Mouse (Mus musculus): ENCODE data around the gene Gm43302.
"Not testable (repeated sequence)": the region's sequence is repeated elsewhere in the genome, so short reads cannot be mapped to it uniquely, and the experiment has no call there.

Gm43302 gene

GRCm38 (mm10) chr5:105293226-105294165 lies at the start of gene Gm43302, which contains the start of gene Gbp6:
TSS of gene Gm43302 (minus strand) at chr5:105293695.
TSS of gene Gbp6 (minus strand) at chr5:105293698.
- DNase-seq: peak; percentile 98

- no peak for DNase-seq
These were observed 47.8 kb upstream of the Gm43302 start for GRCm38 (mm10) chr5:105341281-105341680.

DNA sequence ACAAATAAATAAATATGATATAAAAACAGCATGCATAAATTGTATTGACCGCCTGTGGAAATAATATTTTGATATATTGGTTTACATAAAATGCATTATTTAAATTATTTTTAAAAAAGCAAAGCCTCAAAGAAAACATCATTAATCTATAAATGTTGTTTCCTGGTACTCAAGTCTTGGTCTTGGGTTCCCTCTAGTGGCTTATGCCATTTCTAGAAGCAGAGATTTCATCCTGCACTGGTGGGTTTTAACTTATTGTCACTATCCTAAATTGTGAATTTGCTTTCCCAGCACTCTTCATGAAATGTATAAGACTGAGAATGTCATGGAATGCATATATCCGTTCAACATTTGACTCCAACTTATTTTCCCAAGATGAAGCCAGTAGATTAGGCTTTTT lies 29.0 kb upstream of the Gm43302 start:
- no peak for DNase-seq

- DNase-seq: no peak
These were observed 17.4 kb upstream of the Gm43302 start for GRCm38 (mm10) chr5:105310941-105311340.

DNA sequence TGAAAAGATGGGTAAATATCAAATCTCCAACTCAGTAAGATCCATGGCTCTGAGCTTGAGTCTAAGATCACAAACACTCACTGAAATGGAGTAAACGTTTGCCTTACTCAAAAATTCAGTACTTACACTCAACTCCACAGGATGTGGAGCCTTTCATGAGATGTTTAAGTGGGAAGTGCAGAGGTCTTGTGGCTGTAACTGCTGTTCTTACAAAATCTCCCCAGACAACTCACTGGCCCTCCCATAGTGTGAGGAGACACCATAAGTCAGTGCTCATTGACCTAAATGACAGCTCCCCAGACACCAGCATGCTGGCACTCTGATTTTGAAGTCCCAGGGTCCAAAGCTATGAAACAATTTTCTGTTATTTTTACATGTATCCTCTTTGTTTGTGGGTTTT lies 15.7 kb upstream of the Gm43302 start:
- DNase-seq: not testable (repeated sequence)

DNA sequence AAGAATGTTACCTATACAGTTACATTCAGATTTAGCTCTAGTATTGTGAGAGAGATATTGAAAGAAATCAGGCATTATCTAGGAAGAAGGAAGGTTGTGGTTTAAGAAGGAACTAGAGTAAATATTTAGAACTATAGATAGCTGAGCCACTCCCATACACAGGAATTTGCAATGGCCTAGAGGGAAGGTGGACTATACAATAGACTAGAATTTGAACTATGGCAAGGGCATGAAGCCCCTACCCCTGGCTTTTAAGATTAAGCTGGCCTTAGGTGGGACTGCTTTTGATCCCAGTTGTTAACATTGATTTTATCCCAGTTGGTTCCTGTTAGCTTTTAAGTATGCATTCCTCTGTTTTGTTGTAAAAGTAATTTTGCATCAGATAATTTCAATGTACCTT lies 13.5 kb upstream of the Gm43302 start:
- not testable (repeated sequence) for DNase-seq

GRCm38 (mm10) chr5:105306159-105306581 lies 12.7 kb upstream of the Gm43302 start:
- DNase-seq: no peak

- DNase-seq: peak; percentile 80
These were observed 12.2 kb upstream of the Gm43302 start for GRCm38 (mm10) chr5:105305671-105306070.

GRCm38 (mm10) chr5:105301963-105302362 lies 8.5 kb upstream of the Gm43302 start:
- no peak for DNase-seq

GRCm38 (mm10) chr5:105301531-105301930 lies 8.0 kb upstream of the Gm43302 start:
- DNase-seq: peak; percentile 95

DNA sequence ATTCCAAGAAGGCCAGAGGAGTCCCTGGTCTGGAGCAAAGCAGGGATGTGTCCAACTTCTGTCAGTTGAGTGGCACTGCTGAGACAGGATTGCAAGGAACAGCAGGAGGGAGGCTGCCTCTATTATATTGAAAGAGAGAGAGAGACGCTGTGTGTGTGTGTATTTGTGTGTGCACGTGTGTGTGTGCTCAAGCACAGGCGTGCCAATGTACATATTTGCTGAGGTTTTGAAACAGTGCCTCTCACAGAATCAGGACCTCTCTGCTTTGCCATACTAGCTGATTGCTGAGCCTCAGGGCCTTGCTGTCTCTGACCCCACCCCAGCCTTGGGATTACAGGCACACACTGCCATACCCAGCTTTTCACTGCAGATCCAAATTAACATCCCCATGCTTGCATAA lies 2.3 kb upstream of the Gm43302 start:
- no peak for DNase-seq

- peak; percentile 49 for DNase-seq
These were observed 1.0 kb downstream of the Gm43302 start for GRCm38 (mm10) chr5:105292492-105292891.

DNA sequence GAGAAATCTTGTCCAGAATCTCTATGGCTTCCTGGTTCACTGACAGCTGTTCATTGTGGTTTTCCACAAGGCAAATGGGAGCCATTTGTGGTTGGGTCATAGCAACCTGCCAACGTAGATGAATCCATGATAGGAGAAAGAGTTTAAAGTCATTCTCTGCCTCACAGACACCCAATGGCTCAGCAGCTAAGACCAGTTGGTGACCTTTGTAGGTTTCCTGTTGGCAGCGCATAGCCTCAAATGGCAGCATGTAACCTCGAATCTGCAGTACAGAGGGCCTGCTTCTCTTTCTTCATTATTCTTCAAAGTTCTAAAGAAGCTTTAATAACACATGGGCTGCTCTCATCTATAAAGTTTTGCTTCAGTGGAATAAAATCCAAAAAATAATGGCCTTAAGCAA lies 2.6 kb downstream of the Gm43302 start:
- DNase-seq: not testable (repeated sequence)

- not testable (repeated sequence) for DNase-seq
These were observed 32.8 kb downstream of the Gm43302 start for GRCm38 (mm10) chr5:105260673-105261072.

DNA sequence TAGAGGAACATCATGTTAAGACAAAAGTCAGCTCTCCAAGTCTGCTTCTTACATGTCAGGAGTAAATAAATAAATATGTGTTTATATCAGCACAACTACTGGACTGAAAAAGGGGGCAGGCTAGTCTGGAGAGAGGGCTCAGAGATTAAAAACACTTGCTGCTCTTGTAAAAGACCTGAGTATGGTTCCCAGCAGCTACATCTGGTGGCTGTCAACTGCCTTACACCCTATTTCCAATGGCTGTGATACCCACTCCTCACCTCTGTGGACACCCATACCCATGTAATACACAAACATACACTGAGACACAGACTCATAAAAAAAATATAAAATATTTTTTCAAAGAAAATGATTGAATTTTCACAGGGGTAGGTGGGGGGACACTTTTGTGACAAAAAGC lies 41.0 kb downstream of the Gm43302 start:
- no peak for DNase-seq

DNA sequence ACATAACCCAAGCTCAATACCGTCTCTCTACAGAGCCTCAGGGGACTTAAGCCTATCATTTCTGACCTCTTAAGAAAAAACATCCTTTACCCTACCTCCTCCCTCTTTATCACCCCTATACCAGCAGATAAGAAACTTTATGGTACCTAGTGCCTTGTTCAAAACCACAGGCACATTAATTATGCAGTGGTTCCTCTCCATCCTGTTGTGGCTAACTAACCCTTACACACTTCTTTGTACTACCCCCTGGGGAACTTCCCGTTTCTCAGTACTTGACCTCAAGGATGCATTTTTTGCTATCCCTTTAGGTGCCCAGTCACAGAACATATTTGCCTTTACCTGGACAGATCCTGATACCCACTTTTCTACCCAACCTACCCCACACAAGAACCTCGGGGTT lies 48.8 kb downstream of the Gm43302 start:
- DNase-seq: not testable (repeated sequence)

- not testable (repeated sequence) for DNase-seq
These were observed 52.5 kb downstream of the Gm43302 start for GRCm38 (mm10) chr5:105240982-105241381.

DNA sequence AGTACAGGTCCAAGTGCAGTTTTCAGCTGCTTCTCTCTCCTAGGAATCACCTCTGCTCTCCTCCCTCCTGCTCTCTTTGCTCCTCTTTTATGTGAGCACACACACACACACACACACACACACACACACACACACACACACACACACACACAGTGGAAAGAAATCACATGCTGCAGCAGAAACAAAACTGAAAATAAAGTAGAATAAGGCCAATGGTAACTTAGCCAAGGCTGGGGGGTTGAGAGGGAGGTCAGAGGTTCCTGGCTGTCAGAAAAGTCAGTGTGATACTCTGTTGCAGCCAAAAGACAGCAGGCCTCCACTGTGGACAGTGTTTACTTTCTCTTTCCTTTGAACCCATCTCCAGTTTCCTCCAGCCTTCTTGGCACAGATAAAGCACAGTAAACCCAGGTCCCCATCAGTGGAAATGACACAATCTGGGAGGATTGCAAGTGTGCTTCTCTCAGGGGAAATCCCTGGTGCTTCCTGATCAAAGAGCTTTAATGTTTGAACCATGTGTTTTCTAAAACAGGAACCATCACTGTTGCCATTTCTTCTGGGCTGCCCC lies 53.9 kb downstream of the Gm43302 start, which contains the start of gene Gbp10:
Gene Gbp10, minus strand, starts transcription at position 51 of the 565 bp plus-strand sequence.
- peak; percentile 96 for DNase-seq

DNA sequence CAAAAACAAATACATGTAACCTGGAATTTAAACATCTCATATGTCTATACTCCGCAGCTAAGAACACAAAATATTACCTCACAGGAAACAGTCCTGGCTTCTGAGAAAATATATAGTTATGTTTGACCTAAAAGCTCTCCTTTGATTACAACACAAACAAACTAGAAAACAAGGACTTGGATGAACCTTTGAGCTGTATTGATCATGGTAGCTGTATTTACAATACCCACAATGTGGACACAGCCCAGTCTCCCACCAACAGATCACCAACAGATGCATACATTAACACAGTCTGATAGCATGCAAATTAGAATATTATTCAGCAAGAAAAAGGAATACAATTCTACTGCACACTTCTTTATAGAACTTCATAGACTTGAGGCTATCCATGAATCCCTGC lies 55.1 kb downstream of the Gm43302 start:
- DNase-seq: not testable (repeated sequence)

GRCm38 (mm10) chr5:105236040-105236439 lies 57.5 kb downstream of the Gm43302 start:
- DNase-seq: not testable (repeated sequence)

DNA sequence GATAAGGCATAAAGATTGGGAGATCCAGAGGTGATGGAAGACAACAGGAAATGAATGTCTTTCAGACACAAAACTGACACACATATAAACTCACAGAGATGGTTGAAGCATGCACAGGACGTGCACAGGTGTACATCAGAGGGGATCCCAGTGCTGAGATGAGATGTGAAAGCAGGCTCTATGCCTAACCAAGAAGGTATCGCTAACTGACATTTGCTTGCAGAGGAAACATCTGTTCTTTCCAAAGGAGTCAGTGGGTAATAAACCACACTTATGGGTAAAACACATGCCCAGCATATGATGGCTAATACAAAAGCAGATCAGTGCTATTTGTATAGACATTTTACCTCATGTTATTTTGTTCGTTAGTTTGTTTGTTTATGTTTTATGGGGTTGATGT lies 84.5 kb downstream of the Gm43302 start:
- not testable (repeated sequence) for DNase-seq

GRCm38 (mm10) chr5:105200791-105201355 lies 92.6 kb downstream of the Gm43302 start:
- not testable (repeated sequence) for DNase-seq

DNA sequence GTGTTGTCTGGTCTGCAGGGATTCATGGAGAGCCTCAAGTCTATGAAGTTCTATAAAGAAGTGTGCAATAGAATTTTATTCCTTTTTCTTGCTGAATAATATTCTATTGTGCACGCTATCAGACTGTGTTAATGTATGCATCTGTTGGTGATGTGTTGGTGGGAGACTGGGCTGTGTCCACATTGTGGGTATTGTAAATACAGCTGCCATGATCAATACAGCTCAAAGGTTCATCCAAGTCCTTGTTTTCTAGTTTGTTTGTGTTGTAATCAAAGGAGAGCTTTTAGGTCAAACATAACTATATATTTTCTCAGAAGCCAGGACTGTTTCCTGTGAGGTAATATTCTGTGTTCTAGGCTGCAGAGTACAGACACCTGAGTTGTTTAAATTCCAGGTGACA lies 94.3 kb downstream of the Gm43302 start:
- not testable (repeated sequence) for DNase-seq

Data from heart, adult 11 months (tissue).